In genomic region chr4:55697108-55697507, GRCm38 (mm10) we compare ENCODE assay signal across 24 mouse cellular contexts.
DNase-seq lines count a peak whose midpoint lies in the region; ATAC-seq and TF ChIP-seq lines count a peak whose summit lies in the region.
"Had no signal": no experiment of that assay in that cellular context is flagged by ENCODE, and none has a peak within 500 bp of the region (broad histone marks: within the 10 kb centered on the region; RNA-seq: fewer than 3 reads in every experiment).

No protein-coding gene starts in this region.

- no peak overlapping the region for H3K27ac ChIP-seq in layer of hippocampus, adult 2 months
- H3K27ac ChIP-seq: embryonic facial prominence, embryonic 12.5 days; forebrain, embryonic 12.5 days; hindbrain, embryonic 12.5 days; kidney, postnatal 0 days; left cerebral cortex, adult 2 months; limb, embryonic 10.5 days; liver, embryonic 15.5 days; lung, embryonic 15.5 days; neural tube, embryonic 13.5 days had no signal

- no peak overlapping the region for H3K4me3 ChIP-seq in layer of hippocampus, adult 2 months
- H3K4me3 ChIP-seq: embryonic facial prominence, embryonic 12.5 days; erythroblast, embryonic 14.5 days; forebrain, embryonic 12.5 days; hindbrain, embryonic 12.5 days; left cerebral cortex, adult 2 months; limb, embryonic 10.5 days; liver, embryonic 15.5 days; lung, embryonic 15.5 days; myocyte; neural tube, embryonic 13.5 days had no signal

- no peak for TF ChIP-seq CTCF in layer of hippocampus, adult 2 months (conservative IDR thresholded peaks at IDR 0.05)

- peak; percentile 76 for ATAC-seq in frontal cortex, adult (ENCODE audit: low TSS enrichment)
- ATAC-seq: CD4-positive, CD25-positive, alpha-beta regulatory T cell, adult 4 months; inflammation-experienced regulatory T-cells, adult 6 months had no signal

- no peak for DNase-seq in frontal cortex, postnatal 14 days (ENCODE audit: low spot score in 2 of 2)
- peak; percentile 10 to 37 for DNase-seq in layer of hippocampus, adult 2 months (ENCODE audit: low spot score in 2 of 2)
- no peak for DNase-seq in layer of hippocampus, postnatal 36 days
- peak; percentile 14 for DNase-seq in right cerebral cortex, adult 18-20 months
- DNase-seq in right cerebral cortex, postnatal 25 days = no peak
- peak; percentile 33 for DNase-seq in telencephalon, adult 2 months (ENCODE audit: low read depth, low spot score)
- DNase-seq in T-cell, adult 2 months (ENCODE audit: low spot score) = no peak
- DNase-seq: kidney, adult 18-20 months; liver; thymus, postnatal 25 days had no signal

Comparison
In these comparisons a context has a peak if more than half of its experiments do, and no peak if none do; other contexts are left out.
1. DNase-seq: peak in layer of hippocampus, adult 2 months (2 of 2), right cerebral cortex, adult 18-20 months (single experiment) and telencephalon, adult 2 months (single experiment); none in frontal cortex, postnatal 14 days (0 of 2), layer of hippocampus, postnatal 36 days (0 of 2), right cerebral cortex, postnatal 25 days (single experiment) and T-cell, adult 2 months (single experiment).